14 mouse cellular contexts compared by ENCODE assay signal in the genomic region with DNA sequence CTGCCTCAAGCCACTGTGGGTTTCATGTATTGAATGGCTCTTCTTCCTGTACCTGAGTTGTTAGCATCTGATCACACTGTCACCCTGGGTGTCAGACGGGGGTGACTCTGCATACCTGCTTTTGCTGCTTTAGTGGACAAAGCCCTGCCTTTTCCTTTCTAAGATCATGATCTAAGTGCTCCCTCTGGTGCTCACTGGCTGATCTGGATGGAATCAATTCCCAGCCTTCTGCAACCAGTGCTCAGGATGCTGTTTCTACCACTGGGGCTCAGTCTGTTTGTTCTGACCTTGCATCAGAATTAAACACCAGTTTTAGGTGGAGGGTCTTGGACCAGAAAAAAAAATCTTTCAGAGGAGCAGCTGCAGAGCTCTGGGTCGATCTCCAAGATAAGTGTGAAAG. TPM values are rescaled to one million over a fixed set of nuclear protein-coding genes. Genes with fewer than 3 reads are reported as not detected.
DNase-seq lines count a peak whose midpoint lies in the region; ATAC-seq and TF ChIP-seq lines count a peak whose summit lies in the region.
"Had no signal": no experiment of that assay in that cellular context is flagged by ENCODE, and none has a peak within 500 bp of the region (broad histone marks: within the 10 kb centered on the region; RNA-seq: fewer than 3 reads in every experiment).

No protein-coding gene starts in this region.

- 0 out of 2 replicates have a peak, but pooled peaks have one; percentile 5 for TF ChIP-seq CTCF in liver, postnatal 0 days (IDR thresholded peaks at IDR 0.05; ENCODE audit: low read depth)
- no peak; the same call in 1 of the 2 replicates for TF ChIP-seq CTCF in brain, embryonic 14.5 days (IDR thresholded peaks at IDR 0.05; ENCODE audit: borderline replicate concordance, extremely low read depth, insufficient read depth, insufficient read length)

- no peak overlapping the region for H3K4me3 ChIP-seq in liver, postnatal 0 days (ENCODE audit: low read depth, low read length)
- H3K4me3 ChIP-seq in liver, embryonic 11.5 days (ENCODE audit: low read depth, low read length): no peak overlapping the region
- H3K4me3 ChIP-seq in neural tube, embryonic 15.5 days (replicated peaks): no peak overlapping the region
- H3K4me3 ChIP-seq: liver, embryonic 15.5 days had no signal

- no peaks in the 10 kb centered on the region for H3K4me1 ChIP-seq in liver, postnatal 0 days (ENCODE audit: insufficient read depth)
- no peaks in the 10 kb centered on the region for H3K4me1 ChIP-seq in liver, embryonic 11.5 days (replicated peaks; ENCODE audit: control insufficient read depth, insufficient read depth, low read length)
- H3K4me1 ChIP-seq in neural tube, embryonic 15.5 days: no peaks in the 10 kb centered on the region
- H3K4me1 ChIP-seq: liver, embryonic 15.5 days had no signal

- TF ChIP-seq POLR2A in brain, embryonic 14.5 days (IDR thresholded peaks at IDR 0.05; ENCODE audit: borderline replicate concordance, extremely low read depth, insufficient read depth, insufficient read length, poor library complexity, severe bottlenecking): no peak

- ATAC-seq in liver, postnatal 0 days: no peak
- ATAC-seq in liver, embryonic 11.5 days (replicated peaks; ENCODE audit: low FRiP score): no peak
- peak; percentile 38; the same call in 1 of the 2 replicates for ATAC-seq in neural tube, embryonic 15.5 days (ENCODE audit: low FRiP score)
- ATAC-seq in erythroblast, adult 5-6 weeks (replicated peaks; ENCODE audit: low FRiP score, poor library complexity, severe bottlenecking): no peak

- no peaks in the 10 kb centered on the region for H3K27me3 ChIP-seq in liver, postnatal 0 days (ENCODE audit: insufficient read depth, low read length)
- H3K27me3 ChIP-seq in liver, embryonic 11.5 days (replicated peaks; ENCODE audit: control insufficient read depth, insufficient read depth, low read length): no peaks in the 10 kb centered on the region
- H3K27me3 ChIP-seq in neural tube, embryonic 15.5 days (replicated peaks): no peaks in the 10 kb centered on the region
- H3K27me3 ChIP-seq: liver, embryonic 15.5 days had no signal

- H3K9ac ChIP-seq in liver, postnatal 0 days (replicated peaks): no peak overlapping the region
- H3K9ac ChIP-seq in liver, embryonic 11.5 days (ENCODE audit: low read depth, low read length): no peak overlapping the region
- no peak overlapping the region for H3K9ac ChIP-seq in neural tube, embryonic 15.5 days (replicated peaks)
- H3K9ac ChIP-seq: liver, embryonic 15.5 days had no signal

- H3K9me3 ChIP-seq in liver, postnatal 0 days (ENCODE audit: low read length): no peaks in the 10 kb centered on the region
- no peaks in the 10 kb centered on the region for H3K9me3 ChIP-seq in liver, embryonic 11.5 days (ENCODE audit: control insufficient read depth, low read length)
- H3K9me3 ChIP-seq in neural tube, embryonic 15.5 days (replicated peaks): no peaks in the 10 kb centered on the region
- H3K9me3 ChIP-seq: liver, embryonic 15.5 days had no signal

- no peaks in the 10 kb centered on the region for H3K36me3 ChIP-seq in liver, postnatal 0 days (replicated peaks; ENCODE audit: insufficient read depth, low read length)
- H3K36me3 ChIP-seq in liver, embryonic 11.5 days (ENCODE audit: control insufficient read depth, insufficient read depth, low read length): no peaks in the 10 kb centered on the region
- H3K36me3 ChIP-seq in neural tube, embryonic 15.5 days: no peaks in the 10 kb centered on the region
- H3K36me3 ChIP-seq: liver, embryonic 15.5 days had no signal

- DNase-seq in embryo, embryonic 11 days: peak; percentile 20
- no peak for DNase-seq in embryo, embryonic 10.5 days (ENCODE audit: low spot score)
- DNase-seq in liver, postnatal 0 days: no peak
- no peak for DNase-seq in liver, embryonic 11.5 days (ENCODE audit: low spot score)
- DNase-seq in brain, embryonic 14.5 days (ENCODE audit: low read depth): peak; percentile 40
- DNase-seq in kidney, postnatal 4 days: no peak
- DNase-seq: adrenal gland, postnatal 14 days; gastrocnemius, postnatal 10 days had no signal

- WGBS in liver, postnatal 0 days (ENCODE audit: insufficient replicate concordance): 49% methylated on average over 2 of the region's 2 CpGs
- WGBS in liver, embryonic 11.5 days: 52% methylated on average over 2 of the region's 2 CpGs
- WGBS in neural tube, embryonic 15.5 days: 69% methylated on average over 2 of the region's 2 CpGs

- no peak overlapping the region for H3K4me2 ChIP-seq in liver, postnatal 0 days (ENCODE audit: low read depth, low read length)
- no peak overlapping the region for H3K4me2 ChIP-seq in liver, embryonic 11.5 days
- H3K4me2 ChIP-seq in neural tube, embryonic 15.5 days: no peak overlapping the region
- H3K4me2 ChIP-seq: liver, embryonic 15.5 days had no signal

- no peak for TF ChIP-seq EP300 in liver, postnatal 0 days (IDR thresholded peaks at IDR 0.05; ENCODE audit: low read depth)

- H3K27ac ChIP-seq in liver, postnatal 0 days (ENCODE audit: low read depth): no peak overlapping the region
- H3K27ac ChIP-seq in liver, embryonic 11.5 days (ENCODE audit: low read depth, low read length): no peak overlapping the region
- no peak overlapping the region for H3K27ac ChIP-seq in neural tube, embryonic 15.5 days (replicated peaks)
- H3K27ac ChIP-seq: liver, embryonic 15.5 days had no signal

RNA-seq across cellular contexts. Expression of gene Rad21l, which starts 7.9 kb away (rescaled TPM):
- polyA plus RNA-seq in liver, postnatal 0 days (2015; fragmentation: Nextera tagmentation; extraction: Ambion mirVana): not detected in 2 replicates
- polyA plus RNA-seq in liver, embryonic 11.5 days (2014; fragmentation: Nextera tagmentation; extraction: Ambion mirVana): not detected in 2 replicates
- 0.18 TPM in 1 of 2 replicates, not detected in the other for polyA plus RNA-seq in brain, embryonic 14.5 days (2012; rRNA removed)
- 0.33 and 0.36 TPM in 2 replicates for polyA plus RNA-seq in neural tube, embryonic 15.5 days (2015; fragmentation: Nextera tagmentation; extraction: Ambion mirVana)
- not detected in 2 replicates for total RNA-seq in erythroblast, adult 5-6 weeks (2015; ENCODE audit: low replicate concordance)
- not detected in 2 replicates for total RNA-seq in erythroblast, adult 5-6 weeks (2017; ENCODE audit: low replicate concordance)
- total RNA-seq: adrenal gland, postnatal 14 days; gastrocnemius, postnatal 10 days; hematopoietic stem cell, adult 5-6 weeks; neutrophil, adult 5-6 weeks had no signal
- polyA plus RNA-seq: liver, embryonic 15.5 days; stomach, embryonic 14.5 days had no signal

RNA-seq across cellular contexts. Expression of gene Tmem74b, which starts 25.6 kb away (rescaled TPM):
- polyA plus RNA-seq in liver, postnatal 0 days (2015; fragmentation: Nextera tagmentation; extraction: Ambion mirVana): 0.07 TPM in 1 of 2 replicates, not detected in the other
- 0.32 and 0.62 TPM in 2 replicates for polyA plus RNA-seq in liver, embryonic 11.5 days (2014; fragmentation: Nextera tagmentation; extraction: Ambion mirVana)
- 22.7 and 23.4 TPM in 2 replicates for polyA plus RNA-seq in brain, embryonic 14.5 days (2012; rRNA removed)
- 24.5 and 30.5 TPM in 2 replicates for polyA plus RNA-seq in neural tube, embryonic 15.5 days (2015; fragmentation: Nextera tagmentation; extraction: Ambion mirVana)
- total RNA-seq in erythroblast, adult 5-6 weeks (2015; ENCODE audit: low replicate concordance): not detected in 2 replicates
- total RNA-seq in erythroblast, adult 5-6 weeks (2017; ENCODE audit: low replicate concordance): not detected in 2 replicates
- total RNA-seq: hematopoietic stem cell, adult 5-6 weeks; neutrophil, adult 5-6 weeks had no signal

RNA-seq across cellular contexts. Expression of gene Snph, which starts 43.8 kb away (rescaled TPM):
- polyA plus RNA-seq in liver, postnatal 0 days (2015; fragmentation: Nextera tagmentation; extraction: Ambion mirVana): not detected in 2 replicates
- polyA plus RNA-seq in liver, embryonic 11.5 days (2014; fragmentation: Nextera tagmentation; extraction: Ambion mirVana): 0.36 and 0.56 TPM in 2 replicates
- 13.8 and 27.0 TPM in 2 replicates for polyA plus RNA-seq in brain, embryonic 14.5 days (2012; rRNA removed)
- 28.6 and 33.0 TPM in 2 replicates for polyA plus RNA-seq in neural tube, embryonic 15.5 days (2015; fragmentation: Nextera tagmentation; extraction: Ambion mirVana)
- not detected in 2 replicates for total RNA-seq in erythroblast, adult 5-6 weeks (2015; ENCODE audit: low replicate concordance)
- not detected in 2 replicates for total RNA-seq in erythroblast, adult 5-6 weeks (2017; ENCODE audit: low replicate concordance)
- total RNA-seq: hematopoietic stem cell, adult 5-6 weeks; neutrophil, adult 5-6 weeks had no signal

Comparison
In these comparisons a context has a peak if more than half of its experiments do, and no peak if none do; other contexts are left out.
1. DNase-seq: peak in embryo, embryonic 11 days (single experiment) and brain, embryonic 14.5 days (single experiment); none in embryo, embryonic 10.5 days (single experiment), liver, postnatal 0 days (single experiment), liver, embryonic 11.5 days (single experiment) and kidney, postnatal 4 days (0 of 2).
2. RNA of gene Tmem74b, which starts 25.6 kb away (polyA plus RNA-seq): 24.5 to 30.5 TPM in neural tube, embryonic 15.5 days and 22.7 to 23.4 TPM in brain, embryonic 14.5 days; 0.32 to 0.62 TPM in liver, embryonic 11.5 days and 0.07 TPM in liver, postnatal 0 days; every median in the first group is over 10 times any median in the second.